Mouse (Mus musculus) forebrain, postnatal 0 days (tissue): ENCODE measurements around the gene Tbc1d16. TPM values are rescaled to one million over a fixed set of nuclear protein-coding genes. Genes with fewer than 3 reads are reported as not detected.

ENCODE experiments used
- ATAC-seq: fragments of 200-750 bp; cut with Nextera tagmentation; 2 replicates; pipeline ENCODE4 v1.8.0; 2017; ENCODE audit warnings: mild to moderate bottlenecking, moderate library complexity
- DNase-seq: peaks from one replicate; pipeline ENCODE4 v3.0.0-alpha.2; 2015
- H3K27ac ChIP-seq: fragments of 300-500 bp; sonication (generic); 2 replicates; pipeline ENCODE4 v1.5.1; 2014; ENCODE audit warnings: low read depth, mild to moderate bottlenecking, antibody characterized with exemption, low read length, moderate library complexity, mixed read lengths
- H3K27me3 ChIP-seq: fragments of 300-500 bp; sonication (generic); 2 replicates; pipeline ENCODE4 v1.6.1; 2014; ENCODE audit warnings: mild to moderate bottlenecking, low read length, mixed read lengths; ENCODE audit not compliant: insufficient read depth
- H3K36me3 ChIP-seq: fragments of 300-500 bp; sonication (generic); 2 replicates; pipeline ENCODE4 v1.6.1; 2014; ENCODE audit warnings: mild to moderate bottlenecking, moderate library complexity; ENCODE audit not compliant: insufficient read depth
- H3K4me1 ChIP-seq: fragments of 300-500 bp; sonication (generic); 2 replicates; pipeline ENCODE4 v1.6.1; 2014; ENCODE audit warnings: antibody characterized with exemption; ENCODE audit not compliant: insufficient read depth
- H3K4me2 ChIP-seq: fragments of 300-500 bp; sonication (generic); 2 replicates; pipeline ENCODE4 v1.6.1; 2014; ENCODE audit warnings: low read depth, mild to moderate bottlenecking, moderate library complexity
- H3K4me3 ChIP-seq: fragments of 300-500 bp; sonication (generic); 2 replicates; pipeline ENCODE4 v1.5.1; 2014; ENCODE audit warnings: low read depth, low read length, mixed read lengths
- H3K9ac ChIP-seq: fragments of 300-500 bp; sonication (generic); 2 replicates; pipeline ENCODE4 v1.6.1; 2014; ENCODE audit warnings: mild to moderate bottlenecking
- H3K9me3 ChIP-seq: fragments of 300-500 bp; sonication (generic); 2 replicates; pipeline ENCODE4 v1.6.1; 2016; ENCODE audit warnings: low read length
- CTCF ChIP-seq: sonication (generic); IDR thresholded peaks from 2 replicates; pipeline ENCODE4 v1.5.1; 2016; ENCODE audit warnings: antibody characterized with exemption, control low read depth, low read depth
- WGBS: fragments of 180-500 bp; shearing (Covaris S2); extraction: QIAGEN DNeasy Blood & Tissue Kit; methylation state at CpG from one replicate; pipeline ENCODE4 v1.1.7; 2014; 5-methylcytosine and 5-hydroxymethylcytosine counted together
- polyA plus RNA-seq: library from polyadenylated mRNA; unstranded; fragments of >200 nt; fragmentation: Nextera tagmentation; extraction: Ambion mirVana; gene quantifications from 2 replicates; pipeline ENCODE4 v1.2.1, GENCODE M21; 2015
- total RNA-seq: library from RNA; depleted of rRNA; stranded (reverse); fragments of >200 nt; gene quantifications from 2 replicates; pipeline ENCODE4 v1.2.3, GENCODE M21; 2014

Tbc1d16 gene
- total and polyA plus RNA-seq, 2 experiments from 2014 or later: 60.4 to 153 TPM

DNA sequence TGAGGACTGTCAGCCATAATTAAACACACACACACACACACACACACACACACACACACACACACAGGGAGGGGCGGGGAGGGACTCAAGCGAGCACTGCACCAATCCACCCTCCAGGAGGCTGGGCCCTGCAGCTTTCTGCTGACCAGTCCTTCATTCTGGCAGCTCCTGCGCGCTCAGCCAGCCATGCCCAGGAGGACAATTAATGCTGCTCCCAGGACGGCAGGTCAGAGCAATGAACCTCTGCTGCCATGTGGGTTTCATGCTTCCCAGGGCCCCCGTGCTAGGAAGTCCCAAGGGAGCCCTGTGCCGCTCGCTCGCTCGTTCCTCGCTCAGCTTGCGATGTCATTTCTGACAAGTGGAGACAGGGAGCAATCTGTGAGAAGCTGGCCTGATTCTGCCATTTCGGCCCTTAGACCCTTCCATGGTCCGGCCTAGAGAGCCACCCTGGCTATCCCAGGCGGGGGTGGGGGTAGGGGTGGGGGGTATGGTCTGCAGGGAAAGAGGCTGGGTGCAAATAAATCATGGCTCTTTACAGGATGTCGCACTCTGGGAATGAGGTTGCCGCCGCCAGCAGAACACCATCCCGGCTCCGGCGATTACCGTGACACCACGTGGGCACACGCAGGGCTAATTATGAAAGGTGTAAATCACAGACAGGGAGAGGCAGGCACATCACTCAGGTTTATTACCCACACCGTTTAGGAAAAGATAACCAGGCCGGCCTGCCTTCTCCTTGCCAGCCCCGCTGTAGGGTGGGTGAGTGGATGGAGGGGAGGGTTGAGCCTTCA is 51.7 kb downstream of the Tbc1d16 start:
- no peak for DNase-seq
- Histone ChIP-seq H3K4me1 (0 out of 2 replicates have a peak, but pooled peaks cover 6% of the 10 kb centered on the region), H3K4me2 (no peak overlapping the region), H3K9ac (no peak overlapping the region), H3K27ac (no peak overlapping the region), H3K9me3 (no peaks in the 10 kb centered on the region), H3K4me3 (no peak overlapping the region), H3K36me3 (peaks cover 7% of the 10 kb centered on the region), H3K27me3 (no peaks in the 10 kb centered on the region)
- no peak for TF ChIP-seq CTCF
- peak; percentile 20; the same call in 1 of the 2 replicates for ATAC-seq
- WGBS: 66% methylated on average over 27 of the region's 27 CpGs

DNA sequence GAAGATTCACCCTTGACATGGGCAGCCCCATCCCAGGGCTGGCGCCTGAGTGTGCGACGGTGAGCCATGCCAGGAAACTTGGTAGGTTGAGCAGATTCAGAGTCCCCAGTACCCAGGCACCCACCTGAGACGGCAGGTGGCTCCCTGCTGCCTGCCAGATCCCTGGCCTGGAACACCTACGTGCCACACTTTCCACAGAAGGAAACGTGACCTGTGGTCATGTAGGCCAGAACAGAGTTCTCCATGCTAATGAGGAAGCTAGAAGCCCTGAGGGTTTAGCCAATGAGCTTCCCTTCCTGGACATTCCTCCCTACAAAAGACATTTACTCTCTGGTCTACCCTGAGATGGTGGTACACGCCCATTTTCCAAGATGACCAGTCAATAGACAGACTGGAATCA is 56.7 kb downstream of the Tbc1d16 start:
- Histone ChIP-seq H3K9me3 (no peaks in the 10 kb centered on the region), H3K27me3 (no peaks in the 10 kb centered on the region), H3K4me3 (no peak overlapping the region), H3K27ac (no peak overlapping the region), H3K4me1 (0 out of 2 replicates have a peak, but pooled peaks cover 3% of the 10 kb centered on the region), H3K36me3 (peaks cover 7% of the 10 kb centered on the region), H3K4me2 (no peak overlapping the region), H3K9ac (no peak overlapping the region)
- ATAC-seq: no peak
- 89% methylated on average over 7 of the region's 7 CpGs for WGBS
- TF ChIP-seq CTCF: no peak
- no peak for DNase-seq

- Histone ChIP-seq H3K4me2 (no peak overlapping the region), H3K4me3 (no peak overlapping the region), H3K27ac (no peak overlapping the region), H3K9me3 (no peaks in the 10 kb centered on the region), H3K36me3 (peaks cover under 1% of the 10 kb centered on the region; the same call in 1 of the 2 replicates), H3K27me3 (no peaks in the 10 kb centered on the region), H3K4me1 (no peaks in the 10 kb centered on the region), H3K9ac (no peak overlapping the region)
- DNase-seq (no peak), ATAC-seq (no peak)
- 90% methylated on average over 1 of the region's 1 CpGs for WGBS
- TF ChIP-seq CTCF: no peak
Measured at GRCm38 (mm10) chr11:119168851-119169250, 59.4 kb downstream of the Tbc1d16 start.

DNA sequence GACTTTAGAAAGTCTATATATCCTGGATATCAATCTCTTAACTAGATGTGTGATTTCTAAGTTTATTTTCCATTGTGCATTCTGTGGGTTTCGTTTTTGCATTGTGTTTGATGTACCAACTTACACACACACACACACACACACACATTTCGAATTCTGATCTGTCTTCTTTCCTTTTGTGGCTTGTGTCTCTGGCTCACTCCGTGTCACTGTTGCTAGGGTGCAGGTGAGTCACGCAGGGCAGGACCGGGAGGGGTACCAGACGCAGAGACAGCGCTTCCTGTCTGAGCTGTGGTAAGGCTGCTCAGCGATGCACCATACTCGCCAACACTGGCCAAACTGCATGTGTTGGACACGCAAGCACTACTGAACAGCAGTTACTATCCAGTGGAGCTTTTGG is 62.3 kb downstream of the Tbc1d16 start:
- DNase-seq: no peak
- Histone ChIP-seq H3K27me3 (no peaks in the 10 kb centered on the region), H3K4me2 (no peak overlapping the region), H3K9ac (no peak overlapping the region), H3K9me3 (no peaks in the 10 kb centered on the region), H3K4me3 (no peak overlapping the region), H3K36me3 (no peaks in the 10 kb centered on the region), H3K27ac (no peak overlapping the region), H3K4me1 (no peaks in the 10 kb centered on the region)
- 84% methylated on average over 10 of the region's 10 CpGs for WGBS
- TF ChIP-seq CTCF: no peak
- ATAC-seq: no peak

GRCm38 (mm10) chr11:119164375-119164774 is 63.9 kb downstream of the Tbc1d16 start:
- no peaks in the 10 kb centered on the region for H3K9me3 ChIP-seq
- ATAC-seq (no peak), DNase-seq (no peak)
- no peak overlapping the region for H3K27ac ChIP-seq
- H3K4me2 ChIP-seq: no peak overlapping the region
- no peaks in the 10 kb centered on the region for H3K4me1 ChIP-seq
- H3K27me3 ChIP-seq: no peaks in the 10 kb centered on the region
- no peak overlapping the region for H3K4me3 ChIP-seq
- WGBS: 75% methylated on average over 7 of the region's 7 CpGs
- TF ChIP-seq CTCF: no peak
- H3K36me3 ChIP-seq: no peaks in the 10 kb centered on the region
- H3K9ac ChIP-seq: no peak overlapping the region

DNA sequence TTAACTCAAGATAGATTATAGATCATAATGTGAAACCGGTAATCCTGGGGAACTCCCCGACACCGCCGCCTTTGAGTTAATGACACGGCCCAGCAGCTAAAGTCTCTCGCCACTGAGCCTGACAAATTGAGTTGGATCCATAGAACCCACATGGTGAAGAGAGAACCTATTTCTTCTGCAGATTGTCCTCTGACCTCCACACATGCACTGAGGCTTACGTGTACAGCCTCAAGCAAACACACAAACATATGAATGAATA is 64.6 kb downstream of the Tbc1d16 start:
- no peak overlapping the region for H3K27ac ChIP-seq
- H3K4me3 ChIP-seq: no peak overlapping the region
- ATAC-seq: no peak
- H3K4me1 ChIP-seq: no peaks in the 10 kb centered on the region
- H3K9me3 ChIP-seq: no peaks in the 10 kb centered on the region
- DNase-seq: no peak
- no peak overlapping the region for H3K4me2 ChIP-seq
- H3K27me3 ChIP-seq: no peaks in the 10 kb centered on the region
- no peak overlapping the region for H3K9ac ChIP-seq
- 91% methylated on average over 7 of the region's 7 CpGs for WGBS
- no peak for TF ChIP-seq CTCF
- H3K36me3 ChIP-seq: no peaks in the 10 kb centered on the region

GRCm38 (mm10) chr11:119162959-119163733 is 65.2 kb downstream of the Tbc1d16 start:
- no peak for TF ChIP-seq CTCF

More at GRCm38 (mm10) chr11:119162959-119163733, 65.2 kb downstream of the Tbc1d16 start:
- Histone ChIP-seq H3K9me3 (no peaks in the 10 kb centered on the region), H3K27me3 (no peaks in the 10 kb centered on the region), H3K36me3 (no peaks in the 10 kb centered on the region), H3K4me1 (no peaks in the 10 kb centered on the region), H3K9ac (no peak overlapping the region), H3K27ac (no peak overlapping the region), H3K4me3 (no peak overlapping the region), H3K4me2 (no peak overlapping the region)
- 91% methylated on average over 22 of the region's 22 CpGs for WGBS
- DNase-seq: no peak
- ATAC-seq: no peak
